Mouse (Mus musculus): ENCODE measurements around the gene Fkbp15. TPM values are rescaled to one million over a fixed set of nuclear protein-coding genes. Genes with fewer than 3 reads are reported as not detected.

Gene Fkbp15
- polyA plus RNA-seq, 1 experiment from 2014 or later = 23.0 TPM

DNA sequence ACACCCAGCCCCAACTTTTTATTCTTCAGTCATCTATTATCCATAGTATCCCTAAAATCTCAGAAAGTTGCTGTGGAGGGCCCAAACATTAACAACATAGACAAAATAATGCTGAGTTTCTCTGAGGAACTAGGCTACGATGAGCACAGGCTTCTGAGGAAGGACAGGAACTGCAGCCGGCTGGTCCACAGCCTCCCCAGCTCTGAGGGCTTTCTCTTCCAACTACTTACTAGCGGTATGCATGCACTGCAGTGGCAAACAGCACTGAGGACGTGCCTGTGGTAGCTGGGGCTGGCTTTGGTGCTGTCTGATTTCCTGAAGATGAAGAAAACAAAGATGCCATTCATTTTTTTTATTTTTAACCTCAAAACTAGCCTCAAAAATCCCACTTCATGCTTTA lies 14.5 kb downstream of the Fkbp15 start:
- H3K4me1 ChIP-seq (ENCODE audit: control insufficient read depth, insufficient read depth, low read length) = no peaks in the 10 kb centered on the region
- no peak for ATAC-seq (ENCODE audit: low FRiP score, low TSS enrichment)
- H3K4me2 ChIP-seq (ENCODE audit: low read length) = no peak overlapping the region
- 87% methylated on average over 4 of the region's 4 CpGs for WGBS
- H3K27ac ChIP-seq (replicated peaks; ENCODE audit: low read depth, low read length) = no peak overlapping the region
- peaks cover 24% of the 10 kb centered on the region for H3K36me3 ChIP-seq (ENCODE audit: control insufficient read depth, insufficient read depth, low read length)
- DNase-seq = no peak
- no peak overlapping the region for H3K9ac ChIP-seq (replicated peaks; ENCODE audit: low read length)
- no peak overlapping the region for H3K4me3 ChIP-seq (replicated peaks; ENCODE audit: low read depth, low read length)
- no peaks in the 10 kb centered on the region for H3K9me3 ChIP-seq (ENCODE audit: control insufficient read depth, low read length)
- no peaks in the 10 kb centered on the region for H3K27me3 ChIP-seq (ENCODE audit: control insufficient read depth, insufficient read depth, low read length)

- Histone ChIP-seq H3K9me3 (ENCODE audit: control insufficient read depth, low read length) (no peaks in the 10 kb centered on the region), H3K9ac (replicated peaks; ENCODE audit: low read length) (no peak overlapping the region), H3K4me1 (ENCODE audit: control insufficient read depth, insufficient read depth, low read length) (no peaks in the 10 kb centered on the region), H3K27ac (replicated peaks; ENCODE audit: low read depth, low read length) (no peak overlapping the region), H3K4me3 (replicated peaks; ENCODE audit: low read depth, low read length) (no peak overlapping the region), H3K27me3 (ENCODE audit: control insufficient read depth, insufficient read depth, low read length) (no peaks in the 10 kb centered on the region), H3K36me3 (ENCODE audit: control insufficient read depth, insufficient read depth, low read length) (peaks cover 30% of the 10 kb centered on the region), H3K4me2 (ENCODE audit: low read length) (no peak overlapping the region)
- no peak for ATAC-seq (ENCODE audit: low FRiP score, low TSS enrichment)
- 93% methylated on average over 1 of the region's 1 CpGs for WGBS
- DNase-seq = peak; percentile 13
These were observed 16.3 kb downstream of the Fkbp15 start for GRCm38 (mm10) chr4:62344000-62344399.

DNA sequence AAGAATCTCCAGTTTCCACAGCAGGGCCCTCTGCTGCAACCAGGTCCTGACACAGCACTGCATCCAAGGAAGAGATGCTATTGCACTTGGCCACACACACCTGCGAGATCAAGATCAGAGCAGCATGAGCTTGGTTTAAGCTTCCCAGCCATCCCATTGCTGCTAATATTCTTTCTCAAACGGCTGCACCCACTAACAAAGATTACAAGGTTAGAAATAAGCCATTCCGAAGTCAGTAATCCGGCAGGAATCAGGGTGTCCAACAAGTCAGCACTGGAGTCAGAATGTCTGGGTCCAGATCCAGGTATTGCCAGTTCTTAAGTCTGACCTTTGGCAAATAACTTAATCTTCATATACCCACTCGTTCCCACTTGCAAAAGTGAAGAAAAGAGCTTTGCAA lies 21.8 kb downstream of the Fkbp15 start:
- whole genome bisulfite sequencing = 92% methylated on average over 5 of the region's 5 CpGs
- no peak for ATAC-seq (ENCODE audit: low FRiP score, low TSS enrichment)
- no peak overlapping the region for H3K27ac ChIP-seq (replicated peaks; ENCODE audit: low read depth, low read length)
- H3K36me3 ChIP-seq (ENCODE audit: control insufficient read depth, insufficient read depth, low read length) = peaks cover 39% of the 10 kb centered on the region
- H3K4me1 ChIP-seq (ENCODE audit: control insufficient read depth, insufficient read depth, low read length) = no peaks in the 10 kb centered on the region
- H3K4me2 ChIP-seq (ENCODE audit: low read length) = no peak overlapping the region
- DNase-seq = no peak
- no peak overlapping the region for H3K9ac ChIP-seq (replicated peaks; ENCODE audit: low read length)
- H3K27me3 ChIP-seq (ENCODE audit: control insufficient read depth, insufficient read depth, low read length) = no peaks in the 10 kb centered on the region
- H3K4me3 ChIP-seq (replicated peaks; ENCODE audit: low read depth, low read length) = no peak overlapping the region
- H3K9me3 ChIP-seq (ENCODE audit: control insufficient read depth, low read length) = no peaks in the 10 kb centered on the region

- Histone ChIP-seq H3K9ac (replicated peaks; ENCODE audit: low read length) (no peak overlapping the region), H3K4me3 (replicated peaks; ENCODE audit: low read depth, low read length) (no peak overlapping the region), H3K27ac (replicated peaks; ENCODE audit: low read depth, low read length) (no peak overlapping the region), H3K9me3 (ENCODE audit: control insufficient read depth, low read length) (no peaks in the 10 kb centered on the region), H3K4me1 (ENCODE audit: control insufficient read depth, insufficient read depth, low read length) (no peaks in the 10 kb centered on the region), H3K27me3 (ENCODE audit: control insufficient read depth, insufficient read depth, low read length) (no peaks in the 10 kb centered on the region), H3K36me3 (ENCODE audit: control insufficient read depth, insufficient read depth, low read length) (peaks cover 55% of the 10 kb centered on the region), H3K4me2 (ENCODE audit: low read length) (no peak overlapping the region)
- no peak for ATAC-seq (ENCODE audit: low FRiP score, low TSS enrichment)
- WGBS = 85% methylated on average over 5 of the region's 5 CpGs
- no peak for DNase-seq
These were observed 28.4 kb downstream of the Fkbp15 start for GRCm38 (mm10) chr4:62331977-62332376.

DNA sequence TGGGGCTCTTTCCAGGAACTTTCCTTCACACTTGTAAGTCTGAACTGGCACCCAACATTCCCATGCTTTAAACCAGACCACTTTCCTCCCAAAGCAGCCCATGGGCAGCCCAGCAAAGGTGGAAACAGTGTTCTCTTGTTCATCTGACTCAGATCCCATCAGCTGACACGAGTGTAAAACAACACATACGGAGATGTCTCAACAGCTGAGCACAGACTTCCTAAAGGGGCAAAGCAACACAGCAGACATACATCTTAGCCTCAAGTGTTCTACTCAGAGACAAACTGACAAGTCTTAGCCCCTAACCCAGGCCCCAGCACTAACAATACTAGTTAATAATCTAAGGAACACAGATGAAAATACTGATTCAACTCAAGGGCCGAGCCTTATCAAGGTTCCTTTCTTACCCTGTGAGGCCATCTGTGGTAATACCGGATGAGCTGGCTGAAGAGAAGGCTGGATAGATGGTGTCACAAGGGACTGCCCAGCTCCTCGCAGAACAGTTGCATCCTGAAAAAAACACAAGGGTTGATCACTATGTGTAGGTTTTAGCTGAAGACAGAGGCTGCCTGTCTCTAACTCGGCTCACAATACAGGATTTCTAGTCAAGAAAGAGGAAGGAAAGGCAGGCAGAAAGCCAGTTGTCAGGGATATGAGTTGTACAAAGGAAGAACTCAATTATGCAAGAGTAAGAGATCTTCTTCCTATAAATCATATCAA lies 31.2 kb downstream of the Fkbp15 start:
- H3K4me2 ChIP-seq (ENCODE audit: low read length) = no peak overlapping the region
- H3K4me1 ChIP-seq (ENCODE audit: control insufficient read depth, insufficient read depth, low read length) = no peaks in the 10 kb centered on the region
- no peaks in the 10 kb centered on the region for H3K27me3 ChIP-seq (ENCODE audit: control insufficient read depth, insufficient read depth, low read length)
- H3K27ac ChIP-seq (replicated peaks; ENCODE audit: low read depth, low read length) = no peak overlapping the region
- no peak for DNase-seq
- no peak for ATAC-seq (ENCODE audit: low FRiP score, low TSS enrichment)
- WGBS = 94% methylated on average over 6 of the region's 6 CpGs
- no peak overlapping the region for H3K4me3 ChIP-seq (replicated peaks; ENCODE audit: low read depth, low read length)
- H3K36me3 ChIP-seq (ENCODE audit: control insufficient read depth, insufficient read depth, low read length) = peaks cover 69% of the 10 kb centered on the region
- no peak overlapping the region for H3K9ac ChIP-seq (replicated peaks; ENCODE audit: low read length)
- H3K9me3 ChIP-seq (ENCODE audit: control insufficient read depth, low read length) = no peaks in the 10 kb centered on the region

- DNase-seq = no peak
- H3K4me3 ChIP-seq (replicated peaks; ENCODE audit: low read depth, low read length) = no peak overlapping the region
- no peaks in the 10 kb centered on the region for H3K9me3 ChIP-seq (ENCODE audit: control insufficient read depth, low read length)
- H3K27me3 ChIP-seq (ENCODE audit: control insufficient read depth, insufficient read depth, low read length) = no peaks in the 10 kb centered on the region
- no peak for ATAC-seq (ENCODE audit: low FRiP score, low TSS enrichment)
- H3K36me3 ChIP-seq (ENCODE audit: control insufficient read depth, insufficient read depth, low read length) = peaks cover 77% of the 10 kb centered on the region
- no peak overlapping the region for H3K4me2 ChIP-seq (ENCODE audit: low read length)
- no peak overlapping the region for H3K9ac ChIP-seq (replicated peaks; ENCODE audit: low read length)
- no peak overlapping the region for H3K27ac ChIP-seq (replicated peaks; ENCODE audit: low read depth, low read length)
- no peaks in the 10 kb centered on the region for H3K4me1 ChIP-seq (ENCODE audit: control insufficient read depth, insufficient read depth, low read length)
These were observed 34.2 kb downstream of the Fkbp15 start for GRCm38 (mm10) chr4:62326111-62326510.

- Histone ChIP-seq H3K9ac (replicated peaks; ENCODE audit: low read length) (no peak overlapping the region), H3K4me2 (ENCODE audit: low read length) (no peak overlapping the region), H3K4me1 (ENCODE audit: control insufficient read depth, insufficient read depth, low read length) (no peaks in the 10 kb centered on the region), H3K9me3 (ENCODE audit: control insufficient read depth, low read length) (no peaks in the 10 kb centered on the region), H3K27me3 (ENCODE audit: control insufficient read depth, insufficient read depth, low read length) (no peaks in the 10 kb centered on the region), H3K36me3 (ENCODE audit: control insufficient read depth, insufficient read depth, low read length) (peaks cover 87% of the 10 kb centered on the region), H3K4me3 (replicated peaks; ENCODE audit: low read depth, low read length) (no peak overlapping the region), H3K27ac (replicated peaks; ENCODE audit: low read depth, low read length) (no peak overlapping the region)
- ATAC-seq (ENCODE audit: low FRiP score, low TSS enrichment) (no peak), DNase-seq (no peak)
- 93% methylated on average over 3 of the region's 3 CpGs for WGBS
These were observed 37.7 kb downstream of the Fkbp15 start for GRCm38 (mm10) chr4:62322684-62323083.

- ATAC-seq (ENCODE audit: low FRiP score, low TSS enrichment) (no peak), DNase-seq (no peak)
- WGBS = 82% methylated on average over 1 of the region's 1 CpGs
- Histone ChIP-seq H3K9ac (replicated peaks; ENCODE audit: low read length) (no peak overlapping the region), H3K36me3 (ENCODE audit: control insufficient read depth, insufficient read depth, low read length) (peaks cover 65% of the 10 kb centered on the region), H3K27me3 (ENCODE audit: control insufficient read depth, insufficient read depth, low read length) (no peaks in the 10 kb centered on the region), H3K27ac (replicated peaks; ENCODE audit: low read depth, low read length) (no peak overlapping the region), H3K4me3 (replicated peaks; ENCODE audit: low read depth, low read length) (no peak overlapping the region), H3K4me2 (ENCODE audit: low read length) (no peak overlapping the region), H3K9me3 (ENCODE audit: control insufficient read depth, low read length) (no peaks in the 10 kb centered on the region), H3K4me1 (ENCODE audit: control insufficient read depth, insufficient read depth, low read length) (no peaks in the 10 kb centered on the region)
These were observed 42.1 kb downstream of the Fkbp15 start for GRCm38 (mm10) chr4:62318294-62318693.

DNA sequence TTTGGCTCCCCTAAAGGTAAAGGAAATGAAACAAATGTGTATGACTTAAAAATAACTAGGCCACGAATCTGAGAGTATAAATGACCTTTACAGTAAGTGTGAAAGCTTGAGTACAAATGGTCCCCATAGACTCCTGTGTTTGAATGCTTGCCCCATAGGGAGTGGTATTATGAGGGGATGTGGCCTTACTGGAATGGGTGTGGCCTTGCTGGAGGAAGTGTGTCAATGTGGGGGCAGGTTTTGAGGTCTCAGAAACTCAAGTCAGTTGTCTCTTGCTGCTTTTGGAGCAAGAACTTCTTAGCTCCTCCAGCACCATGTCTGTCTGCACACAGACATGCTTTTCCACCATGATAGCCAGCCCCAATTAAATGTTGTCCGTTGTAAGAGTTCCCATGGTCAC lies 43.9 kb downstream of the Fkbp15 start:
- H3K9me3 ChIP-seq (ENCODE audit: control insufficient read depth, low read length) = no peaks in the 10 kb centered on the region
- H3K36me3 ChIP-seq (ENCODE audit: control insufficient read depth, insufficient read depth, low read length) = peaks cover 56% of the 10 kb centered on the region
- WGBS = 94% methylated on average over 2 of the region's 2 CpGs

More for the DNA sequence above, 43.9 kb downstream of the Fkbp15 start:
- Histone ChIP-seq H3K4me1 (ENCODE audit: control insufficient read depth, insufficient read depth, low read length) (no peaks in the 10 kb centered on the region), H3K4me3 (replicated peaks; ENCODE audit: low read depth, low read length) (no peak overlapping the region), H3K4me2 (ENCODE audit: low read length) (no peak overlapping the region), H3K27me3 (ENCODE audit: control insufficient read depth, insufficient read depth, low read length) (no peaks in the 10 kb centered on the region), H3K9ac (replicated peaks; ENCODE audit: low read length) (no peak overlapping the region), H3K27ac (replicated peaks; ENCODE audit: low read depth, low read length) (no peak overlapping the region)
- DNase-seq = no peak
- no peak for ATAC-seq (ENCODE audit: low FRiP score, low TSS enrichment)

Measured in midbrain, embryonic 14.5 days (tissue).